Mouse (Mus musculus) layer of hippocampus, postnatal 14 days (tissue): ENCODE measurements around the gene Gpr3. TPM values are rescaled to one million over a fixed set of nuclear protein-coding genes. Genes with fewer than 3 reads are reported as not detected.
A peak's percentile ranks its signal among the peaks of the same experiment; 100 is the strongest.

ENCODE experiments used
- DNase-seq, 2 experiments: peaks; one replicate each; pipeline ENCODE4 v3.0.0; 2021 to 2022; ENCODE audit warnings: low spot score in 2 of 2, mixed read lengths in 1 of 2
- total RNA-seq, 2 experiments: library from RNA; stranded (reverse); gene quantifications; 2 replicates each; pipeline ENCODE4 v1.2.3; 2021

Gene Gpr3
- total RNA-seq, 2 experiments from 2014 or later: 8.2 to 9.2 TPM

DNA sequence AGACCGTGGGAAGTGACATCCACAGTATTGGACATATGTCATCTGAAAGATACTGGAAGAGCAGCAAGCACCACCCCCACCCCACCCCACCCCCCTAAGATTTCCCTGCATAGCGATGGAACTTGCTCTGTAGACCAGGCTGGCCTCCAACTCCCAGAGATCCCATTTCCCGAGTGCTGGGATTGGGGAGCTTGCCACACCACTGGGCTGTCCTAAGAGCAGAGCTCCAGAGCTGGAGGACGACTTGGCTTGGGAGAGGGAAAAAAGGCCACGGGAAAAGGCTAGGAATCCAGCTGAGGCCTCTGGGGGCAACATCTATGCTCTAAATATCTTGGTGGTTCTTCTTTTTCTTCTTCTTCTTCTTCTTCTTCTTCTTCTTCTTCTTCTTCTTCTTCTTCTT lies 22.4 kb upstream of the Gpr3 start:
- DNase-seq: no peak

DNA sequence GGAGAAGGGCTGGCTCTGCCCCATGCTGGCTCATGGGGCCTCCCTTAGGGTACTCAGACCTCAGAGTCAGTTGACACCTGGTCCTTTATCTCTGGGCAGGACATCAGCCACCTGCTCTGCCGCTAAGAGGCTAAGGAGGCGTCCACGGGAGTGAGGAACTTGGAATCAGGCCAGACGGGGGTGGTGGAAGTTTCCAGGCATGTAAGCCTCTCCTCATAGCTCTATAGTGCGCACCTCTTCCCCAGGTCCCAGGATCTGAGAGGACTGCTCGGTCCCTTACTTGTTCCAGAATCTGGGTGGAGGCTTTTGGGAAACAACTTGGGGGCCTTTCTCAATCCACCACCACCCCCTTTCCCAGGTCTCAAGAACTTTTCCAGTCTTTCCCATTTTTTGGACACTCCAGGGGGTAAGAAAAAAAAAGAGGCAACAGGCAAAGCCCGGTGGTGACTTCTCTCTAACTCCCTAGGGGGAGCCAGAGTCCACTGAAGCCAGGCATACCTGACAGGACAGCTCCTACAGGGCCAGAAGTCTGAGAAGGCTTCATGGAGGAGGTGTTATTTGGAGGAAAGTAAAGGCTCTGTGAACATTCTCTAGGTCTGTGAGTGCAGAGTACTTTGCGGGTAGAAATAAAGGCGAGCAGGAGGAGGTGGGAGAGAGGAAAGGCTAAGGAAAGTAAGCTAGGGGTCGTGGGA lies 21.1 kb upstream of the Gpr3 start:
- no peak for DNase-seq

DNA sequence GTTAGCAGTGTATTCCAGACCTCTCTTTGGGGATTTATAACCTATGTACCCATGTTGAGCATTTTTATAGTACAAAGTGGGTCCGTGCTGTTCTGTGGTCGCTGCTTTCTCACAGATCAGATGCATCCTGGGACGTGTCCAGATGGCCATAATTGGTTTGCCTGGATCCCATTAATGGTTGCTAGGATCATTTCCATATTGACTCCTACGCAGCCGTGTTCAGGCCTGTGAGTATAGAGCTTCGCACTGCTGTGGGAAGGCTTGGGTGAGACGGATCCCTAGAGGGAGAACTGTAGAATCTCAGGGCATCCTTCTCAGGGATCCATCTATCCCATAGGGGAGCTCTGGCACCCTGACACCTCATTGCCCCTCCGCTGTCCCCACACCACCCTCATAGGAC lies 17.2 kb upstream of the Gpr3 start:
- peak in 1 of 2 experiments; percentile 37 for DNase-seq

GRCm38 (mm10) chr4:133227636-133228035 lies 15.3 kb upstream of the Gpr3 start:
- no peak for DNase-seq

DNA sequence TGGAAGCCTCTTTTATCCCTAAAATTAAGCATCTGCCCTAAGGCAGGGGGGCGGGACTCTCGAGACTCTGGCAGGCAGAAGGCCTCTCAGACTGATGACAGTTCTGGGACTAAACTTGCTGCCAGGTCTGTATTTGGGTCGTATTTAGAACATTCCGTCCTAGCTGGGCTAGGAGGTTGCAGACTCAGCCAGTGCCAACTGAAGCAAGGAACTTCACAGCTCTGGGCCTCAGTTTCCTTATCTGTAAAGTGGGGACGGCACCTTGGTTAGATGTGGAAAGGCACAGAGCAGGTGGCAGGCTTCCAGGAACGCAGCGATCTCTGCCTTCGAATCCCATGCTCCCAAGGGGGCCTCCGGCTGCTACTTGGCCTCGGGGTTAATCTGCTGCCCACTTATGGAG lies 13.7 kb upstream of the Gpr3 start:
- no peak for DNase-seq

DNA sequence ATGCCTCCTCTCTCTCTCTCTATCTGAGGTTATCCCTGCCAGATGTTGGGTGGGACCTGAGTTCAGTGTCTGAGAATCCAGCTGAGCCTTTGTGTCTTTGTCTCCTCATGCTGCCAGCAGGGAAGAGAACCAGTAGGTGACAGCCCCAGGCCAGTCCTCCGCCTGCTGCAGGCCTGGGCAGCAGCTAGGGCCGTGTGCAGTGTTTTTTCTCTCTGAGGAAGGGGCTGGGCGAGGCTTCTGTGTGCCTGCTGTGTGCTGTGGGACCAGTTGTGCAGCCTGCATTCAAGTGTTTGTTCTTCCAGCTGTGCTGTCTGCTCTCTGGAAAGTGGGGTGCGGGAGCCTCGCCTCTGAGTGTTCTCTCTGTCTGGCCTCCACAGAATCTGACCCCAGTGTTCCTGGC lies 11.5 kb upstream of the Gpr3 start:
- DNase-seq: no peak

DNA sequence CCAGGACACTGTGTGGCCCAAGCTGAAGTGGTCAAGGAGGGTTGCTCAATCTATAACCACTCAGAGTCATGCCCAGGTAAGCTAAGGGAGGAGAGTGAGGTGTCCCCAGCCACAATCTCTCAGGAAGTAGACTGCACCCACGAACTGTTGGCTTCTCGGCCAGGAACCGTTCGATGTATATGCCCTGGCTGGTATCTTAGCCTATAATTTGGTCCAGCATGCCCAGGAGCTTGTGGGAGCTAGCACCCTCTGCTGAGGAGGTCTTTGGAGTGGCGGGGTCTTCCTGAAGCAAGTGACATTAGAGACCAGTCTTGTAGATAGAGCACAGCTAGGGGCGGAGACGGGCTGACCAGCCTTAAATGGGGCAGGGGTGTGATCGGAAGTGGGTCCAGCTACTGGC lies 9.4 kb upstream of the Gpr3 start:
- no peak for DNase-seq

DNA sequence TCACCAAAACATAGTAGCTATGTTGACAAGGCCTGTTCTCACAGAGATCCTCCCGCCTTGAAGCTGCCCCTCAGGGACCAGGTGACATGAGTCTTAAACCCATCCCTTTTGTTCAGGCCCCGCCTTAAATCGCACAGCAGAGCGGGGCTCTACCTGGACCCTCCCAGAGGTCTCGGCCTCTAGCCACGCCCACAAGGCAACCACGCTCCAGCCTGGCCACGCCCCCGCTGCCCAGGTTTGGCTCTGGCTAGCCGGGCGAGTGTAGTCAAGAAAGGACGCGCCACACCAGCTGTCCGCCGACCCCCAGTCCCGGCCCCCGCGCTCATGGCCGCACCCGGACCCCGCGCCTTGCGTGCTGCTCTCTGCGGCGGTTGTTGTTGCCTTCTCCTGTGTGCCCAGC lies 8.3 kb upstream of the Gpr3 start:
- DNase-seq: no peak

DNA sequence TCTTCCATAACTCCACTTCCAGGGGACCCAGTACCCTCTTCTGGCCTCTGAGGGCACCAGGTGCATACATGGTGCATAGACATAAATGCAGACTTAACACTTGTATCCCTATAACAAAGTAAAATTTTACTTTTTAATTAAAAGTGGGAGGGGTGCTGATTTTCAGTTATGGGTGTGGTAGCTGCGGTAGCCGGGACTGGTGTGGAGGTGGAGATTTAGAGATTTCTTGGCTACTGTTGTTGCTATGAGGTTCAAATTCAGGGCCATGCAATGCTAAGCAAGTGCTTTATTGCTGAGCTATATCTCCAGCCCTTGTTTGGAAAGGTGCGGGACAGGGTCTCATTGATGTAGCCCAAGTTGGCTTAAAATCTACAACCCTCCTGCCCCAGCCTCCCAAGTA lies 6.4 kb upstream of the Gpr3 start:
- DNase-seq: no peak

DNA sequence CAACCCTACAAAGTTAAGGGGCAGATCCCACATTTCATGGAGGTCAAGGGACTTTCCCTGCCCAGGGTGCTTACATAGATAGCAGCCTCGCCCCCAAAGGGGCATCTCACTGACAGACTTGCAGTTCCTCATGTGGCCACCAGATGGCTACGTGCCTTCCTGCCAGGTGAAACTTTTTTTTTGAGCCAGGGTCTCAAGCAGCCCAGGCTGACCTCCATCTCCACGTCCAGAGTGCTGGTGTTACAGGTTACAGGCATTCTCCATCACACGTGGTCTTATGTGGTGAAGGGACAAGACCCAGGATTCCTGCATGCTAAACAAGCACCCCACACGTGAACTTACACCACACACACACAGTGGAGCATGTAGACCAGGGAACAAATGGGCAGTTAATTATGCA lies 5.3 kb upstream of the Gpr3 start:
- peak in 1 of 2 experiments; percentile 47 for DNase-seq

- no peak for DNase-seq
Measured at GRCm38 (mm10) chr4:133213661-133214060, 1.3 kb upstream of the Gpr3 start.

DNA sequence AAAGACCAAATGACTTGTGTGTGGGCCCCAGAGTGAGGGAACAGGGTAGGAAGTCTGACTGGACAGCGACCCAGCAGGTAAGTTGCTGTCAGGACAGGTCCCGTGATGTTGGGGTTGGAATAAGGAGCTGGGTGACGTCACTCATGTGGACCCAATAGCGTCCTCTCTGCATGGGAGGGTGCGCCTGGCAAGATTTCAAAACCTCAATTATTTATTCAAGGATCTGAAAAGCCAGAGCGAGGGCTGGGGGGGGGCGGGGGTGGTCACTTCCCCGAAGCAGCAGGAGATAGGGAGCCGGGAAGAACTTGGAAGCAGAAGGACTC lies 893 bp upstream of the Gpr3 start:
- DNase-seq: no peak

DNA sequence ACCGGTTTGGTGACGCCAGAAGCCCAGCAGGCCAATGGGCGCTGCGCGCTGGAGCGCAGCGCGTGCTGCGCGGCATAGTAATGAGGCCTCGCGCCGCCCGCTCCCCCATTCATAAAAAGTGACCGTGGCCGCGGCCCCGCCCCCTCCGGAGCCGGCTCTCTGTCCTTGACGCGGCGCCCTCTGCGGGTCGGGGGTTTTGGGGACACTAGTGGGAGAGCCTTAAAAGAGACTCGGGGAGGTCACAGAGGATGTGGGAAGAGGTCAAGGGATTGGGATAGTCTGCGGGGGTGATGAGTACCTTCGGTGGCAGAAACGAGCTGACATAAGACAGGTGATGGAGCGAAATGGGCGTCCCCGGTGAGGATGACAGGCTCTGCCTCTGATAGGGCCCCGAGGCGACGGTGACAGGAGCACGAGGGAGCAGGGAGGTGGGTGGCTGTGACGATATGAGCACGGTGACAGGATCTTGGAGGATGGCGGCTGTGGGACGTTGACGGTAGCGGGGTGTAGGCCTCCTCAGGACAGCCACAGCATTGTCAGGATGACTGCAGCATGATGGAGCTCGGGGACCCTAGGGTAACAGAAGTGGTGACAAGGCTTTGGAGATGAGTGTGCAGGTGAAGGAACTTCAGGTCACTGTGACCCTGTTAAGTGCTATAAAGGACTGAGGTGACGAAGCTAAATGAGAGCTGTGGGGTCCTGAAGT lies 379 bp upstream of the Gpr3 start:
- peak; percentile 77 to 79 for DNase-seq

- no peak for DNase-seq
Measured at GRCm38 (mm10) chr4:133210788-133211390, 1.4 kb downstream of the Gpr3 start.

GRCm38 (mm10) chr4:133210023-133210787 lies 2.1 kb downstream of the Gpr3 start:
- no peak for DNase-seq

- no peak for DNase-seq
Measured at GRCm38 (mm10) chr4:133209366-133209765, 3.0 kb downstream of the Gpr3 start.

- DNase-seq: no peak
Measured at GRCm38 (mm10) chr4:133204379-133204778, 8.0 kb downstream of the Gpr3 start.

DNA sequence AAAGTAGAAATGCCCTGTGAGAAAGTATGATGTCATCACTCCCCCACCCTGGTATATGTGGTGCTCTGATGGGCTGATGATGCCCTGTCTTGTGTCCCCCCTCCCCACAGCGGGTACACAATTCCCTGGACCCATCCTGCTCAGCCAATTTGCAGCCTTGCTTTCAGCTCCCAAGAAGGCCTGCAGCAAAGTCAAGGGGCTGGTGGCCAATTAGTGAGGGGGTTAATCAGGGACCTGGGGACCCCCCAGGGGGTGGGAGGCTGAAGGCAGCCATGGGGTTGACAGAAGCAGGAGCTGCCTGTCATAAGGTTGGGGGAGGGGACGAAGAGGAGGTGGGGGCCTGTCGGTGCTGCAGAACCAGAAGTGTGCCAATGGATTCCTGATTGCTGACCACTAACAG lies 8.7 kb downstream of the Gpr3 start:
- no peak for DNase-seq

DNA sequence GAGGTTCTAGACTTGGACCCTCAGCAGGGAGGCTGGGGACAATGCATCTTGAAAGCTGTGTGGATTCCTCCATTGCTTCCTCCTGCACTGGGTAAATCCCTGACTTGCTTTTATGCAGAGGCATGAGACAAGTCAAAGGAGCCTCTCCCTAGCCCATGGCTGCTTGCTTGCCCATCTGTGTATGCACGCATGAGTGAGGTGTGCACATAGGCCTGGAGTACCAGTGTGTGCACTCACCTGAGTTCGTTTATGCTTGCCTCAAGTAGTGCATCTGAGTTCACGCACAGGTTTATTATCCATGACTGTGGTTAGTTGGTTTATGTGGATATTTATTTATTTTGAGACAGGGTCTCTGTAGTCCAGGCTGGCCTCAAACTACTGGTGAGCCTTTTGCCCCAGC lies 10.1 kb downstream of the Gpr3 start:
- DNase-seq: no peak

GRCm38 (mm10) chr4:133201006-133201771 lies 11.1 kb downstream of the Gpr3 start:
- peak in 1 of 2 experiments; percentile 62 for DNase-seq

GRCm38 (mm10) chr4:133200343-133200742 lies 12.0 kb downstream of the Gpr3 start:
- DNase-seq: peak in 1 of 2 experiments; percentile 51
